Mouse (Mus musculus) heart, postnatal 36 days (tissue): Measurements from ENCODE around the gene Cd209b. TPM values are rescaled to one million over a fixed set of nuclear protein-coding genes. Genes with fewer than 3 reads are reported as not detected.

ENCODE experiments used
- DNase-seq, 2 experiments: peaks; one replicate each; pipeline ENCODE4 v3.0.0; 2021 to 2022
- intact Hi-C: fragments of 180-260 bp; cut with DNase I; formaldehyde crosslinking; loops from one replicate; pipeline ENCODE4 v1.15.1; 2025
- total RNA-seq, 2 experiments: library from RNA; stranded (reverse); gene quantifications; 2 replicates each; pipeline ENCODE4 v1.2.3; 2021

Gene Cd209b
- total RNA-seq: under 1 TPM; 0.24 to 0.50 TPM

DNA sequence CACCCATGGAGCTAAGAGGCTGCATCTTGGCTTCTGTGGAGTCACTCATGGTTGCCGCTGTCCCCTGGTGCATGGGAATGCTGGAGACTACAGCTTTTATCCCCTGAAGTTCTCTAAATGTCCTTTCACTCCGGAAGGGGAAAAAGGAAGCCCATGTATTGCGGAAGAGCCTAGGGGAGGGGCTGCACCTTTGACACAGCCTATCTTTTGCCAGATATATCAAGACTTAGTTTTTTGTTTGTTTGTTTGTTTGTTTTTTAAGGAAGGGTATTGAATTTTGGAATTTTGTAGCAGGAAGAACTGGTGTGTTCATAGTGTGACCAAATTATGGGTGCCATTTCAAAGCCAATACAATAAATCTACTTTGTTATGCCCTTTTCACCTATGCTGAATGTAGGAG lies at the start of gene Cd209b:
Gene Cd209b (minus strand): TSS at position 101 of the 400 bp plus-strand sequence.
- intact Hi-C loops: no loop called here
- DNase-seq: no peak

GRCm38 (mm10) chr8:3956037-3956436 lies 29.4 kb upstream of the Cd209b start:
- intact Hi-C loops: loop anchor here (5.0 kb wide), 1 partner anchor 239 kb away; no protein-coding TSS in a partner anchor
- peak; percentile 4 to 5 for DNase-seq

GRCm38 (mm10) chr8:3954646-3955045 lies 28.0 kb upstream of the Cd209b start, which contains the start of gene Cd209c:
Gene Cd209c (minus strand): TSS chr8:3954746.
- intact Hi-C loops: loop anchor here (5.0 kb wide), 1 partner anchor 237 kb away; no protein-coding TSS in a partner anchor
- DNase-seq: no peak

- intact Hi-C loops: no loop called here
- no peak for DNase-seq
Measured at GRCm38 (mm10) chr8:3940023-3940422, 13.4 kb upstream of the Cd209b start.

GRCm38 (mm10) chr8:3878455-3878854 lies 48.2 kb downstream of the Cd209b start, which contains the start of gene Cd209d:
Gene Cd209d (minus strand): TSS chr8:3878555.
- no peak for DNase-seq
- intact Hi-C loops: no loop called here

- DNase-seq: no peak
- intact Hi-C loops: no loop called here
Measured at GRCm38 (mm10) chr8:3876121-3876520, 50.5 kb downstream of the Cd209b start.

Other genes with a start within 250 kb of the Cd209b start
- under 1 TPM; 0.33 to 0.72 TPM for gene Fcer2a, start 232.7 kb downstream of the Cd209b start, total RNA-seq
- under 1 TPM; 0.64 to 0.84 TPM for gene Clec4g, start 206.2 kb downstream of the Cd209b start, total RNA-seq
- gene Cd209a, start 177.9 kb downstream of the Cd209b start, total RNA-seq: under 1 TPM in 1 of 2 experiments, not detected in 1; 0.53 TPM
- gene Cd209e, start 72.5 kb downstream of the Cd209b start, total RNA-seq: not detected
- not detected for gene Cd209d, start 48.3 kb downstream of the Cd209b start, total RNA-seq
- gene Cd209c, start 27.9 kb upstream of the Cd209b start, total RNA-seq: under 1 TPM in 1 of 2 experiments, not detected in 1; 0.41 TPM
- under 1 TPM in 1 of 2 experiments, not detected in 1; 0.50 TPM for gene Cd209f, start 179.0 kb upstream of the Cd209b start, total RNA-seq
- gene Cd209g, start 207.3 kb upstream of the Cd209b start, total RNA-seq: not detected
- 10 to 100 TPM; 20.3 to 26.9 TPM for gene Evi5l, start 239.7 kb upstream of the Cd209b start, total RNA-seq